Mouse (Mus musculus) small intestine, adult 2 months (tissue): Measurements from ENCODE around the gene Frrs1l.

ENCODE experiments used
- CTCF ChIP-seq: fragments of 200-500 bp; IDR thresholded peaks from 2 replicates; pipeline ENCODE4 v1.5.1; 2012; ENCODE audit warnings: low read depth, mild to moderate bottlenecking, control low read depth, inconsistent platforms, low read length, moderate library complexity, mixed read lengths; ENCODE audit not compliant: insufficient replicate concordance, insufficient read length; ENCODE audit errors: extremely low read depth
- POLR2A ChIP-seq: fragments of 200-500 bp; IDR thresholded peaks from 2 replicates; pipeline ENCODE4 v1.6.1; 2012; ENCODE audit warnings: low read depth, mild to moderate bottlenecking, control low read depth, inconsistent platforms, low read length, moderate library complexity

GRCm38 (mm10) chr4:56993331-56993730 is 3.1 kb upstream of the Frrs1l start:
- TF ChIP-seq POLR2A, result no peak
- no peak for TF ChIP-seq CTCF
